Mouse (Mus musculus) heart, adult 2 months (tissue): ENCODE results near the gene Disp2. TPM values are rescaled to one million over a fixed set of nuclear protein-coding genes. Genes with fewer than 3 reads are reported as not detected.

ENCODE experiments used
- DNase-seq, 2 experiments: peaks; one replicate each; pipeline ENCODE4 v3.0.0; 2021
- H3K27ac ChIP-seq: fragments of 200-600 bp; 2 replicates; pipeline ENCODE4 v1.8.1; 2022
- H3K27me3 ChIP-seq: fragments of 200-500 bp; 2 replicates; pipeline ENCODE4 v1.6.1; 2012; ENCODE audit warnings: mild to moderate bottlenecking, low read length, inconsistent platforms, mixed read lengths; ENCODE audit not compliant: control insufficient read depth, insufficient read depth
- H3K36me3 ChIP-seq: fragments of 200-500 bp; 2 replicates; pipeline ENCODE4 v1.6.1; 2012; ENCODE audit warnings: low read length, inconsistent platforms; ENCODE audit not compliant: control insufficient read depth, insufficient read depth
- H3K4me1 ChIP-seq: fragments of 200-500 bp; 2 replicates; pipeline ENCODE4 v1.6.1; 2011; ENCODE audit warnings: low read length; ENCODE audit not compliant: control insufficient read depth, insufficient read depth
- H3K4me3 ChIP-seq: fragments of 200-600 bp; 2 replicates; pipeline ENCODE4 v1.8.1; 2022
- H3K79me2 ChIP-seq: fragments of 200-500 bp; replicated peaks from 2 replicates; pipeline ENCODE4 v1.6.1; 2012; ENCODE audit warnings: mild to moderate bottlenecking, inconsistent platforms, low read length, moderate library complexity, mixed read lengths; ENCODE audit not compliant: control insufficient read depth, insufficient read depth
- H3K9ac ChIP-seq: fragments of 200-500 bp; 2 replicates; pipeline ENCODE4 v1.6.1; 2012; ENCODE audit warnings: low read depth, mild to moderate bottlenecking, control low read depth, inconsistent platforms, low read length, mixed read lengths
- CTCF ChIP-seq: fragments of 200-600 bp; IDR thresholded peaks from 2 replicates; pipeline ENCODE4 v1.8.1; 2022; ENCODE audit warnings: antibody characterized with exemption, mild to moderate bottlenecking, moderate library complexity
- EP300 ChIP-seq: fragments of 200-500 bp; IDR thresholded peaks from 2 replicates; pipeline ENCODE4 v1.6.1; 2011; ENCODE audit warnings: low read depth, low read length, control low read depth; ENCODE audit not compliant: insufficient read depth
- POLR2A ChIP-seq: fragments of 200-500 bp; IDR thresholded peaks from 2 replicates; pipeline ENCODE4 v1.6.1; 2011; ENCODE audit warnings: mild to moderate bottlenecking, low read depth, low read length, control low read depth; ENCODE audit not compliant: insufficient read depth
- WGBS: fragments of 180-500 bp; shearing (Covaris S2); methylation state at CpG from one replicate; pipeline ENCODE4 v1.1.7; 2018; 5-methylcytosine and 5-hydroxymethylcytosine counted together
- intact Hi-C: fragments of 180-260 bp; cut with DNase I; formaldehyde crosslinking; loops from one replicate; pipeline ENCODE4 v1.15.1; 2025
- polyA plus RNA-seq: library from polyadenylated mRNA; depleted of rRNA; stranded (reverse); fragments of >200 nt; gene quantifications from 2 replicates; pipeline ENCODE4 v1.2.3, GENCODE M21; 2012
- total RNA-seq, 2 experiments: library from RNA; stranded (reverse); gene quantifications; 2 replicates each; pipeline ENCODE4 v1.2.3; 2021

Disp2 gene
- total and polyA plus RNA-seq, 3 experiments = 0.11 to 0.39 TPM; not detected in 1

- Histone ChIP-seq H3K9ac (no peak overlapping the region), H3K36me3 (no peaks in the 10 kb centered on the region), H3K27ac (no peak overlapping the region), H3K27me3 (no peaks in the 10 kb centered on the region), H3K4me1 (peaks cover 2% of the 10 kb centered on the region; the same call in 1 of the 2 replicates), H3K79me2 (no peaks in the 10 kb centered on the region), H3K4me3 (no peak overlapping the region)
- intact Hi-C loops = no loop called here
- WGBS = 73% methylated on average over 2 of the region's 2 CpGs
- no peak for DNase-seq
- no peak for TF ChIP-seq CTCF
- TF ChIP-seq POLR2A = no peak
- no peak for TF ChIP-seq EP300
Observed at GRCm38 (mm10) chr2:118804474-118804873, 25.0 kb downstream of the Disp2 start.

GRCm38 (mm10) chr2:118805137-118805536 is 25.6 kb downstream of the Disp2 start:
- no peak for DNase-seq
- Histone ChIP-seq H3K27me3 (no peaks in the 10 kb centered on the region), H3K27ac (no peak overlapping the region), H3K36me3 (no peaks in the 10 kb centered on the region), H3K4me1 (peaks cover 2% of the 10 kb centered on the region; the same call in 1 of the 2 replicates), H3K4me3 (no peak overlapping the region), H3K79me2 (no peaks in the 10 kb centered on the region), H3K9ac (no peak overlapping the region)
- TF ChIP-seq CTCF (no peak), POLR2A (no peak), EP300 (no peak)
- WGBS = 36% methylated on average over 3 of the region's 3 CpGs
- intact Hi-C loops = no loop called here

GRCm38 (mm10) chr2:118805756-118806155 is 26.2 kb downstream of the Disp2 start:
- WGBS = 40% methylated on average over 3 of the region's 3 CpGs
- H3K4me3 ChIP-seq = no peak overlapping the region
- intact Hi-C loops = no loop called here
- H3K27ac ChIP-seq = no peak overlapping the region
- H3K36me3 ChIP-seq = no peaks in the 10 kb centered on the region
- H3K27me3 ChIP-seq = no peaks in the 10 kb centered on the region
- no peak for TF ChIP-seq POLR2A
- no peak for TF ChIP-seq EP300
- no peak for TF ChIP-seq CTCF
- peaks cover 2% of the 10 kb centered on the region; the same call in 1 of the 2 replicates for H3K4me1 ChIP-seq
- H3K79me2 ChIP-seq = no peaks in the 10 kb centered on the region
- H3K9ac ChIP-seq = no peak overlapping the region
- DNase-seq = no peak

- H3K36me3 ChIP-seq = no peaks in the 10 kb centered on the region
- intact Hi-C loops = no loop called here
- TF ChIP-seq CTCF = no peak
- TF ChIP-seq POLR2A = no peak
Observed at GRCm38 (mm10) chr2:118806860-118807259, 27.3 kb downstream of the Disp2 start.

GRCm38 (mm10) chr2:118810861-118811260 is 31.3 kb downstream of the Disp2 start:
- no peak overlapping the region for H3K4me3 ChIP-seq
- no peak overlapping the region for H3K27ac ChIP-seq
- TF ChIP-seq POLR2A (no peak), CTCF (no peak), EP300 (no peak)
- peaks cover 2% of the 10 kb centered on the region for H3K4me1 ChIP-seq
- H3K9ac ChIP-seq = no peak overlapping the region
- no peaks in the 10 kb centered on the region for H3K27me3 ChIP-seq
- intact Hi-C loops = loop anchor here (5.0 to 10.0 kb wide), 3 partner anchors 51 to 164 kb away; partner anchors contain the start of gene Ivd
- WGBS = 53% methylated on average over 2 of the region's 2 CpGs
- no peaks in the 10 kb centered on the region for H3K79me2 ChIP-seq
- H3K36me3 ChIP-seq = no peaks in the 10 kb centered on the region
- no peak for DNase-seq

More at GRCm38 (mm10) chr2:118806860-118807259, 27.3 kb downstream of the Disp2 start:
- H3K4me1 ChIP-seq = peaks cover 2% of the 10 kb centered on the region; the same call in 1 of the 2 replicates
- no peak overlapping the region for H3K27ac ChIP-seq
- H3K9ac ChIP-seq = no peak overlapping the region
- H3K27me3 ChIP-seq = no peaks in the 10 kb centered on the region
- no peak overlapping the region for H3K4me3 ChIP-seq
- 39% methylated on average over 4 of the region's 4 CpGs for WGBS
- H3K79me2 ChIP-seq = no peaks in the 10 kb centered on the region
- DNase-seq = peak; percentile 46 to 74

GRCm38 (mm10) chr2:118812724-118813123 is 33.2 kb downstream of the Disp2 start:
- H3K36me3 ChIP-seq = no peaks in the 10 kb centered on the region
- no peaks in the 10 kb centered on the region for H3K79me2 ChIP-seq
- H3K9ac ChIP-seq = no peak overlapping the region
- TF ChIP-seq CTCF (no peak), POLR2A (no peak), EP300 (no peak)
- no peak overlapping the region for H3K27ac ChIP-seq
- intact Hi-C loops = loop anchor here (5.0 to 10.0 kb wide), 3 partner anchors 50 to 162 kb away; partner anchors contain the start of gene Ivd
- H3K4me1 ChIP-seq = peaks cover 2% of the 10 kb centered on the region
- no peak overlapping the region for H3K4me3 ChIP-seq
- no peak for DNase-seq
- WGBS = 73% methylated on average over 1 of the region's 1 CpGs
- H3K27me3 ChIP-seq = no peaks in the 10 kb centered on the region
